Mouse (Mus musculus): ENCODE measurements around the gene Kcnmb3. TPM values are rescaled to one million over a fixed set of nuclear protein-coding genes. Genes with fewer than 3 reads are reported as not detected.

Gene Kcnmb3
- polyA plus RNA-seq (2014; fragmentation: Illumina TruSeq; extraction: RNeasy Lipid Tissue Mini Kit (QIAGEN cat#74804); ENCODE audit: insufficient read depth, low read depth, low replicate concordance): not detected

GRCm38 (mm10) chr3:32492097-32493090 is at the start of gene Kcnmb3:
Gene Kcnmb3, minus strand, starts transcription at chr3:32492231.

GRCm38 (mm10) chr3:32529303-32529898 is 37.4 kb upstream of the Kcnmb3 start, which contains the start of gene Mfn1:
Gene Mfn1, plus strand, starts transcription at chr3:32529465.

GRCm38 (mm10) chr3:32509496-32510374 is 17.7 kb upstream of the Kcnmb3 start, which contains the start of gene Zfp639:
Gene Zfp639, plus strand, starts transcription at chr3:32510259.

Other genes with a start within 250 kb of the Kcnmb3 start
- gene Zmat3, start 126.2 kb downstream of the Kcnmb3 start, polyA plus RNA-seq (2014; fragmentation: Illumina TruSeq; extraction: RNeasy Lipid Tissue Mini Kit (QIAGEN cat#74804); ENCODE audit: insufficient read depth, low read depth, low replicate concordance): 3.2 TPM
- gene Pik3ca, start 94.6 kb downstream of the Kcnmb3 start, polyA plus RNA-seq (2014; fragmentation: Illumina TruSeq; extraction: RNeasy Lipid Tissue Mini Kit (QIAGEN cat#74804); ENCODE audit: insufficient read depth, low read depth, low replicate concordance): 30.5 TPM
- 31.1 TPM for gene Zfp639, start 18.0 kb upstream of the Kcnmb3 start, polyA plus RNA-seq (2014; fragmentation: Illumina TruSeq; extraction: RNeasy Lipid Tissue Mini Kit (QIAGEN cat#74804); ENCODE audit: insufficient read depth, low read depth, low replicate concordance)
- 26.8 TPM for gene Mfn1, start 37.2 kb upstream of the Kcnmb3 start, polyA plus RNA-seq (2014; fragmentation: Illumina TruSeq; extraction: RNeasy Lipid Tissue Mini Kit (QIAGEN cat#74804); ENCODE audit: insufficient read depth, low read depth, low replicate concordance)
- 20.5 TPM for gene Gnb4, start 124.4 kb upstream of the Kcnmb3 start, polyA plus RNA-seq (2014; fragmentation: Illumina TruSeq; extraction: RNeasy Lipid Tissue Mini Kit (QIAGEN cat#74804); ENCODE audit: insufficient read depth, low read depth, low replicate concordance)
- 29.4 TPM for gene Actl6a, start 214.1 kb upstream of the Kcnmb3 start, polyA plus RNA-seq (2014; fragmentation: Illumina TruSeq; extraction: RNeasy Lipid Tissue Mini Kit (QIAGEN cat#74804); ENCODE audit: insufficient read depth, low read depth, low replicate concordance)
- gene Ndufb5, start 244.8 kb upstream of the Kcnmb3 start, polyA plus RNA-seq (2014; fragmentation: Illumina TruSeq; extraction: RNeasy Lipid Tissue Mini Kit (QIAGEN cat#74804); ENCODE audit: insufficient read depth, low read depth, low replicate concordance): 203 TPM
- gene Mrpl47, start 245.4 kb upstream of the Kcnmb3 start, polyA plus RNA-seq (2014; fragmentation: Illumina TruSeq; extraction: RNeasy Lipid Tissue Mini Kit (QIAGEN cat#74804); ENCODE audit: insufficient read depth, low read depth, low replicate concordance): 18.4 TPM